Mouse (Mus musculus) heart, embryonic 10.5 days (tissue): ENCODE measurements around the gene Dnah8. TPM values are rescaled to one million over a fixed set of nuclear protein-coding genes. Genes with fewer than 3 reads are reported as not detected.

Experiments used
- polyA plus RNA-seq: library from polyadenylated mRNA; unstranded; fragments of >200 nt; fragmentation: Nextera tagmentation; extraction: Ambion mirVana; gene quantifications from 2 replicates; pipeline ENCODE4 v1.2.1, GENCODE M21; 2016

The Dnah8 gene
- polyA plus RNA-seq, 1 experiment from 2014 or later: 3.0 TPM

Other genes with a start within 250 kb of the Dnah8 start
- gene Btbd9, start 47.9 kb upstream of the Dnah8 start, polyA plus RNA-seq: 47.7 and 59.8 TPM in 2 replicates
- 219 and 228 TPM in 2 replicates for gene Glo1, start 2.5 kb downstream of the Dnah8 start, polyA plus RNA-seq